Mouse (Mus musculus): Measurements from ENCODE around the gene Gm960.

- TF ChIP-seq CTCF (IDR thresholded peaks at IDR 0.05; ENCODE audit: low read depth), result no peak
- no peak for TF ChIP-seq EP300 (IDR thresholded peaks at IDR 0.05; ENCODE audit: low read depth)
Measured at GRCm38 (mm10) chr19:4694346-4694745, 4.1 kb downstream of the Gm960 start.
